Mouse (Mus musculus) midbrain, embryonic 15.5 days (tissue): ENCODE data around the gene Nosip. TPM values are rescaled to one million over a fixed set of nuclear protein-coding genes. Genes with fewer than 3 reads are reported as not detected.

ENCODE experiments used
- ATAC-seq: fragments of 200-750 bp; cut with Nextera tagmentation; replicated peaks from 2 replicates; pipeline ENCODE4 v1.8.0; 2017; ENCODE audit warnings: moderate TSS enrichment
- H3K27ac ChIP-seq: fragments of 300-500 bp; sonication (generic); 2 replicates; pipeline ENCODE4 v1.5.1; 2015; ENCODE audit warnings: mild to moderate bottlenecking, inconsistent platforms
- H3K27me3 ChIP-seq: fragments of 300-500 bp; sonication (generic); replicated peaks from 2 replicates; pipeline ENCODE4 v1.6.1; 2015; ENCODE audit warnings: inconsistent platforms
- H3K36me3 ChIP-seq: fragments of 300-500 bp; sonication (generic); replicated peaks from 2 replicates; pipeline ENCODE4 v1.6.1; 2015; ENCODE audit warnings: inconsistent platforms
- H3K4me1 ChIP-seq: fragments of 300-500 bp; sonication (generic); 2 replicates; pipeline ENCODE4 v1.6.1; 2015; ENCODE audit warnings: inconsistent platforms
- H3K4me2 ChIP-seq: fragments of 300-500 bp; sonication (generic); 2 replicates; pipeline ENCODE4 v1.6.1; 2015; ENCODE audit warnings: inconsistent platforms, mild to moderate bottlenecking, moderate library complexity
- H3K4me3 ChIP-seq: fragments of 300-500 bp; sonication (generic); 2 replicates; pipeline ENCODE4 v1.5.1; 2015; ENCODE audit warnings: mild to moderate bottlenecking, inconsistent platforms
- H3K9ac ChIP-seq: fragments of 300-500 bp; sonication (generic); 2 replicates; pipeline ENCODE4 v1.6.1; 2015; ENCODE audit warnings: mild to moderate bottlenecking, inconsistent platforms
- H3K9me3 ChIP-seq: fragments of 300-500 bp; sonication (generic); 2 replicates; pipeline ENCODE4 v1.6.1; 2016; ENCODE audit warnings: inconsistent platforms
- WGBS: fragments of 180-500 bp; shearing (Covaris S2); methylation state at CpG from one replicate; pipeline ENCODE4 v1.1.7; 2015; ENCODE audit warnings: mixed read lengths; 5-methylcytosine and 5-hydroxymethylcytosine counted together
- polyA plus RNA-seq: library from polyadenylated mRNA; unstranded; fragments of >200 nt; fragmentation: Nextera tagmentation; extraction: Ambion mirVana; gene quantifications from 2 replicates; pipeline ENCODE4 v1.2.1, GENCODE M21; 2015

Nosip gene
- polyA plus RNA-seq, 1 experiment from 2014 or later, result 67.2 TPM

DNA sequence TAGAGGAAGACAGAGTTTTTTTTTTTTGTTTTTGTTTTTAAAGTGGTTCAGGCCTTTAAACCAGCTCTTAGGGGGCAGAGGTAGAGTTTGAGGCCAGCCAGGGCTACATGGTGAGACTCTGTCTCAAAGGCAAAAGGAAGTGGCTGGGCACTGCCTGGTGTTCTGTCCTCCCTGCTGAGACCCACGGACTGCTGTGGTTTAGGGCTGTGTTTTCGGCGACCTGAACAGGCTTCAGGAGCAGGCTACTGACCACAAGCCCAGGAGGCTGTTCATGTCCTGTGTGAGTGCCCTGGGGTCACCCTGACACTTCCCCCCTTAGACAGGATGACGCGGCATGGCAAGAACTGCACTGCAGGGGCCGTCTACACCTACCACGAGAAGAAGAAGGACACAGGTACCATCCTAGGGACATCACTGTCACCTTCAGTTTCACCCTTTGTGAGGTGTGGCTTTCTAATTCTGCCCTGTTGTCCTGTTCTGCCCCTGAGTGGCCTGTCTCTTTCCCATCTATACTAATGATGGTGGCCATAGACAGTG, 11.0 kb downstream of the Nosip start:
- Histone ChIP-seq H3K9ac (no peak overlapping the region), H3K27me3 (no peaks in the 10 kb centered on the region), H3K9me3 (no peaks in the 10 kb centered on the region), H3K4me3 (no peak overlapping the region), H3K36me3 (peaks cover 9% of the 10 kb centered on the region; the same call in 1 of the 2 replicates), H3K4me1 (no peaks in the 10 kb centered on the region), H3K27ac (no peak overlapping the region), H3K4me2 (no peak overlapping the region)
- 88% methylated on average over 7 of the region's 7 CpGs for WGBS
- ATAC-seq, result no peak

- no peaks in the 10 kb centered on the region for H3K9me3 ChIP-seq
- peaks cover 9% of the 10 kb centered on the region; the same call in 1 of the 2 replicates for H3K36me3 ChIP-seq
- no peak for ATAC-seq
- no peak overlapping the region for H3K9ac ChIP-seq
- no peak overlapping the region for H3K27ac ChIP-seq
- no peaks in the 10 kb centered on the region for H3K4me1 ChIP-seq
- 92% methylated on average over 12 of the region's 12 CpGs for WGBS
- H3K27me3 ChIP-seq, result no peaks in the 10 kb centered on the region
- no peak overlapping the region for H3K4me3 ChIP-seq
- H3K4me2 ChIP-seq, result no peak overlapping the region
Observed at GRCm38 (mm10) chr7:45073949-45074348, 11.7 kb downstream of the Nosip start.

DNA sequence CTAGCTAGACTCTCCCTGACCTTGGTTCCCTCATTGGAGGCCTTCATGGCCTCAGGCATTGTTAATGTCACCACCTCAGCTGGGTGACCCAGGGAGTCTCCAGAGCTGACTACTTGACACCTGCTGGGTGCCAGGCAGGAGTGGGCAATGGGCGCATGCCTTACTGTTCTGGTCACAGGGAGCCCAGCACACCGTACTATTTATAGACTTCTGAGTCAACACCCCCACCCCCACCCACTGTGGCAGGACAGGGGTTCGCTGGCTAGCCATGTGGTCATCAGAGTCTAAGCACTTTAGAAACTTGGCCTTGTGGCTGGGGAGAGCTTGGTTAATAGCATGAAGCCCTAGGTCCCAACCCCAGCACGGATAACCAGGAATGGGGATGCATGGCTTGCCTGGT, 13.2 kb downstream of the Nosip start:
- H3K9ac ChIP-seq, result no peak overlapping the region

GRCm38 (mm10) chr7:45076501-45076900, 14.3 kb downstream of the Nosip start:
- Histone ChIP-seq H3K27ac (no peak overlapping the region), H3K27me3 (no peaks in the 10 kb centered on the region), H3K4me1 (peaks cover 3% of the 10 kb centered on the region; the same call in 1 of the 2 replicates), H3K9me3 (no peaks in the 10 kb centered on the region), H3K4me2 (no peak overlapping the region), H3K9ac (no peak overlapping the region), H3K4me3 (no peak overlapping the region), H3K36me3 (peaks cover 9% of the 10 kb centered on the region; the same call in 1 of the 2 replicates)
- 92% methylated on average over 30 of the region's 30 CpGs for WGBS
- no peak for ATAC-seq

More for the DNA sequence above, 13.2 kb downstream of the Nosip start:
- Histone ChIP-seq H3K4me1 (peaks cover 3% of the 10 kb centered on the region; the same call in 1 of the 2 replicates), H3K36me3 (peaks cover 9% of the 10 kb centered on the region; the same call in 1 of the 2 replicates), H3K27me3 (no peaks in the 10 kb centered on the region), H3K4me2 (no peak overlapping the region), H3K4me3 (no peak overlapping the region), H3K27ac (no peak overlapping the region), H3K9me3 (no peaks in the 10 kb centered on the region)
- no peak for ATAC-seq
- 88% methylated on average over 4 of the region's 4 CpGs for WGBS

GRCm38 (mm10) chr7:45077322-45077721, 15.1 kb downstream of the Nosip start:
- Histone ChIP-seq H3K9ac (no peak overlapping the region), H3K4me1 (peaks cover 3% of the 10 kb centered on the region; the same call in 1 of the 2 replicates), H3K9me3 (no peaks in the 10 kb centered on the region), H3K36me3 (peaks cover 9% of the 10 kb centered on the region; the same call in 1 of the 2 replicates), H3K27me3 (no peaks in the 10 kb centered on the region), H3K4me3 (no peak overlapping the region), H3K4me2 (no peak overlapping the region), H3K27ac (no peak overlapping the region)
- ATAC-seq, result no peak
- 90% methylated on average over 14 of the region's 14 CpGs for WGBS

DNA sequence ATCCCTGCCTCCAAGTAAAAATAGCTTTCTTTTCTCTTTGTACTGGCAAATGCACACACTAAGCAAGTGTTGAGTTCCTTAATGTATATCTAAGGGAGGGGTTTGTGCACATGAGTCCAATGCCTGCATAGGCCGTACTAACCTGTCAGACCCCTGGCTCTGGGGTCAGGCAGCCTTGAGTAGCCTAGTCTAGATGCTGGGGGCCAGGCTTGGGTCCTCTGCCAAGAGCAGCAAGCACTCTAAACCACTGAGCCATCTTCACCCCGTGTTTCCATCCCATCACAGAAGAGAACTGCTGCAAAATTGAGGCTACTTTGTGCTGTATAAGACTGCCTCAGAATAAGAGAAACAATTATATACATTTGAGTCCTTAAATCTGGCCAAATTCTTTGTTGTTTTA, 15.6 kb downstream of the Nosip start:
- no peaks in the 10 kb centered on the region for H3K27me3 ChIP-seq
- H3K9me3 ChIP-seq, result no peaks in the 10 kb centered on the region
- no peak for ATAC-seq
- H3K27ac ChIP-seq, result no peak overlapping the region
- WGBS, result 93% methylated on average over 2 of the region's 2 CpGs
- peaks cover 9% of the 10 kb centered on the region; the same call in 1 of the 2 replicates for H3K36me3 ChIP-seq
- H3K4me1 ChIP-seq, result peaks cover 3% of the 10 kb centered on the region; the same call in 1 of the 2 replicates
- H3K9ac ChIP-seq, result no peak overlapping the region
- H3K4me3 ChIP-seq, result no peak overlapping the region
- H3K4me2 ChIP-seq, result no peak overlapping the region

GRCm38 (mm10) chr7:45078513-45078912, 16.3 kb downstream of the Nosip start:
- Histone ChIP-seq H3K9ac (no peak overlapping the region), H3K27ac (no peak overlapping the region), H3K4me1 (peaks cover 3% of the 10 kb centered on the region; the same call in 1 of the 2 replicates), H3K9me3 (no peaks in the 10 kb centered on the region), H3K27me3 (no peaks in the 10 kb centered on the region), H3K4me3 (no peak overlapping the region), H3K4me2 (no peak overlapping the region), H3K36me3 (peaks cover 9% of the 10 kb centered on the region; the same call in 1 of the 2 replicates)
- WGBS, result 44% methylated on average over 9 of the region's 9 CpGs
- ATAC-seq, result peak; percentile 38; the same call in 1 of the 2 replicates

- WGBS, result under 1% methylated on average over 10 of the region's 10 CpGs
- H3K4me3 ChIP-seq, result no peak overlapping the region
- 0 out of 2 replicates have a peak overlapping the region, but pooled peaks have one; percentile 11 for H3K4me2 ChIP-seq
- H3K36me3 ChIP-seq, result peaks cover 9% of the 10 kb centered on the region; the same call in 1 of the 2 replicates
- no peak overlapping the region for H3K9ac ChIP-seq
- no peaks in the 10 kb centered on the region for H3K9me3 ChIP-seq
- H3K27me3 ChIP-seq, result no peaks in the 10 kb centered on the region
- peak overlapping the region; percentile 48; the same call in 1 of the 2 replicates for H3K27ac ChIP-seq
- peaks cover 3% of the 10 kb centered on the region; the same call in 1 of the 2 replicates for H3K4me1 ChIP-seq
- peak; percentile 55; the same call in 1 of the 2 replicates for ATAC-seq
Observed at GRCm38 (mm10) chr7:45079856-45080255, 17.6 kb downstream of the Nosip start.

- Histone ChIP-seq H3K27ac (no peak overlapping the region), H3K27me3 (no peaks in the 10 kb centered on the region), H3K4me2 (no peak overlapping the region), H3K4me3 (no peak overlapping the region), H3K36me3 (peaks cover 6% of the 10 kb centered on the region; the same call in 1 of the 2 replicates), H3K9me3 (no peaks in the 10 kb centered on the region), H3K9ac (no peak overlapping the region), H3K4me1 (peaks cover 3% of the 10 kb centered on the region; the same call in 1 of the 2 replicates)
- 49% methylated on average over 5 of the region's 5 CpGs for WGBS
- no peak for ATAC-seq
Observed at GRCm38 (mm10) chr7:45081016-45081415, 18.8 kb downstream of the Nosip start.

DNA sequence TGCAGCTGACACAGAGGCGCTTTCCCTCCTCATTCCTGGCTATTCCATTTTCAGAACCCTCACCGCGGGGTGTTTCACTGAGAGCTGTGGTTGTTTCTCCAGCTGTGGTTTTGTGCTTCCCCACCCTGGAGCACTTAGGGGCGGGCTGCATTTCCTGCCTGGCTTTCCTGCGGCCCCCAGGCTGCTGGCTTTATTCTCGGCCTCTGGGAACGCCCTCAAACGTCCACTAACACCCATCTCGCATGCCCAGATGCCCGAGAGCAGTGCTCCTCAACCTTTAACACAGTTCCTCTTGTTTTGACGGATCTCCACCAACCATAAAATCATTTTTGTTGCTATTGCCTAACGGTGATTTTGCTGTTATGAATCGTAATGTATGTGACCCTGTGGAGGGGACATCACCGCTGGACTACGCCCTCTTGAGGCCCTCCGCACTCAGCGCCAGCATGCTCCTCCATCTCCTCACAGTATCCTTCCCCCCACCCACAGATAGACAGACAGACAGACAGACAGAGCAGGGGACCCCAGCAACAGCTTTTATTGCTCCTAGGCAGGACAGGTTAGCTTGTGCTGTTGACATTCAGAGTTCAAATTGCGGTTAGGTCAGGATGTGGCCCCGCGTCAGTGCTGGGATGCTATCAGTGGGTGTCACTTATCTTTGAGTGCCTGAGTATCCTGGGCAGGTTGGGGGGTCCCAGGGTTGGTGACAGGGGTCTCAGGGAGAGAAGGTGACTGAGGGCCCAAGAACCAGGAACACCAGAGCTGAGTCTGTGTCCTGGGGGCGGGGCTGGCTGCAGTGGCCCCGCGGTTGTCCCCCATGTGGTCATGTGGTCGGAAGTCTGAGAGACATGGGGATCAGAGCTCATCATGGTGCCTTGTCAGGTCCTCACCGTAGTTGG, 20.4 kb downstream of the Nosip start:
- ATAC-seq, result no peak
- Histone ChIP-seq H3K36me3 (no peaks in the 10 kb centered on the region), H3K27ac (no peak overlapping the region), H3K9me3 (no peaks in the 10 kb centered on the region), H3K9ac (no peak overlapping the region), H3K4me3 (no peak overlapping the region), H3K4me2 (no peak overlapping the region), H3K4me1 (peaks cover 3% of the 10 kb centered on the region; the same call in 1 of the 2 replicates), H3K27me3 (no peaks in the 10 kb centered on the region)
- 74% methylated on average over 25 of the region's 25 CpGs for WGBS

DNA sequence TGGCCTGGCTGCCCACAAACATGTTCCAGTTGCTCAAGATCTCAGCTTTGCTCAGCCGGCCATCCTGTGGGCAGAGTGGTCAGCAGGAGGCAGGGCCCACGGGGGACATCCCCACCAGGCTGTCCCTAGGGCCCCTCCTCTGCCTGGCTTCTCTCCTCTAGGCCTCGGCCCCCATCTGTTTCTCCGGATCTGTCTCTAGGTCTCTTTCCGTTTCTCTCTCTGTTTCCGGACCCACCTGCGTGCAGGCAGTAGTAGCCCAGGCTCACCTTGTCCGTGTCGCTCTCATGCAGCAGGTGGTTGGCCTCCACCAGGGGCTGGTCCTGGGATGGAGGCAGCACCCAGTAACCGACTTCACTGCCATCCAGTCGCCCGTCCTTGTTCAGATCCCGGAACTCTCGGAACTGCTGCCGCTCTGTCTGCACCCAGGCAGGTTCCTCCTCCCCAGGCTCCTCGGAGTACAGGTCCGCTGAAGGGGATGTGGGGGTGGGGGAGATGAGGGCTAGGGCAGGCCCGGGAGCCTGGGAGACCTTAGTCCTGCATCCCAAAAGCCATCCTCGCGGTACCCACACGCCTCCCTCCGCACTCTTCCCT, 21.2 kb downstream of the Nosip start:
- H3K4me3 ChIP-seq, result no peak overlapping the region
- H3K36me3 ChIP-seq, result no peaks in the 10 kb centered on the region
- no peaks in the 10 kb centered on the region for H3K9me3 ChIP-seq
- peaks cover 3% of the 10 kb centered on the region; the same call in 1 of the 2 replicates for H3K4me1 ChIP-seq
- no peak overlapping the region for H3K27ac ChIP-seq
- H3K27me3 ChIP-seq, result no peaks in the 10 kb centered on the region
- ATAC-seq, result no peak
- no peak overlapping the region for H3K4me2 ChIP-seq
- no peak overlapping the region for H3K9ac ChIP-seq
- WGBS, result 86% methylated on average over 22 of the region's 22 CpGs

GRCm38 (mm10) chr7:45086084-45086483, 23.9 kb downstream of the Nosip start:
- no peak for ATAC-seq

More at GRCm38 (mm10) chr7:45086084-45086483, 23.9 kb downstream of the Nosip start:
- H3K27ac ChIP-seq, result no peak overlapping the region
- H3K4me1 ChIP-seq, result peaks cover 3% of the 10 kb centered on the region; the same call in 1 of the 2 replicates
- H3K36me3 ChIP-seq, result no peaks in the 10 kb centered on the region
- H3K4me3 ChIP-seq, result no peak overlapping the region
- no peaks in the 10 kb centered on the region for H3K27me3 ChIP-seq
- H3K9ac ChIP-seq, result no peak overlapping the region
- WGBS, result 79% methylated on average over 4 of the region's 4 CpGs
- H3K9me3 ChIP-seq, result no peaks in the 10 kb centered on the region
- H3K4me2 ChIP-seq, result no peak overlapping the region
